Mouse (Mus musculus) erythroblast, embryonic 14.5 days (primary cell): ENCODE measurements at regions not wholly inside any gene's neighbourhood (a gene's known extent, or its start where the extent isn't known, plus 50 kb on each side); places are given as distances from the start of the nearest gene placed in this dataset.

ENCODE experiments used
- GATA1 ChIP-seq: IDR thresholded peaks from 2 replicates; pipeline ENCODE4 v1.6.1; 2012; ENCODE audit warnings: low read length, inconsistent platforms, mixed read lengths
- TAL1 ChIP-seq: IDR thresholded peaks from 3 replicates; pipeline ENCODE4 v1.6.1; 2012; ENCODE audit warnings: low read length, inconsistent platforms, mixed read lengths

DNA sequence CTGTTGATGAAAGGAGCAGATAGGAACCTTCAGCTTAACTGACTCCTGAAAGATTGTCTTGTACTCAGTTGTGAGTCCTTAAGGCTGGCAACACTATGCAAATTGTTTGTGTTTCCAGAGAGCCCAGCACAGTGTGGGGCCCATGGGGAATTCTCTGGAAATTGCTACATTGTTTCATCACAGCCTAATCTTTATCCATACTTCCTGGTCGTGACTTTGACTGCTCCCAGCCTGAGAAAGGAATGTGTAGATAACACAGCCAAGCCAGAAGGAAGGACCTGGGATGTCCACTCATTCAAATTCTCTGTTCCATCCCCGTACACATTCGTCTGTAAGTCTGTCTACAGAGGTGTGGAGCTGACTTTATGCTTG lies 134.3 kb upstream of the Cdh4 start:
- no peak for TF ChIP-seq GATA1
- no peak for TF ChIP-seq TAL1
